Mouse (Mus musculus) left cerebral cortex, adult 8-10 months (tissue): Measurements from ENCODE around the gene Arl15. TPM values are rescaled to one million over a fixed set of nuclear protein-coding genes. Genes with fewer than 3 reads are reported as not detected.

Experiments used
- DNase-seq, 2 experiments: peaks; one replicate each; pipeline ENCODE4 v3.0.0; 2022; ENCODE audit warnings: low spot score in 2 of 2
- total RNA-seq, 4 experiments: library from RNA; stranded (reverse); gene quantifications; 2 replicates each; pipeline ENCODE4 v1.2.4; 2022

The Arl15 gene
- total RNA-seq, 4 experiments from 2014 or later = 29.9 to 36.1 (median 33.4) TPM

- DNase-seq = no peak
Measured at GRCm38 (mm10) chr13:114090786-114091185, 296.5 kb downstream of the Arl15 start.

DNA sequence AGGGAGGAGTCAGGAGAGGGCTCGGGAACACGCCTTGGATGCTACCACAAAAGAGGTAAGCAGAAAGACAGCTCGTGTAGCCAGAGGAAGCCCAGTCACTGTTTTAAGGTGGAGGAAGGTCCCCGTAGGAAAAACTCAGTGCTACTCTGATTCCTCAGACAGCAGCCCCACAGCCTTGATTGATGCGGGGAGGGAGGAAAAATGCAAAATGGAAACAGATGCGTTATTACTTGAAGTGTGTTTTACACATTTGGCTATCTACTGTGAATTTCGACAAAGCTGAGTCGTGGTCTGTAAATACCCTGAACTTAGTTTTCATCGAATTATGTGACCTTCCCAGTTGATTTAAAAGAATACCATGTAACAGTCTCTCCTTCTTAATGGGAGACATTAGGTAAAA, 296.9 kb downstream of the Arl15 start:
- no peak for DNase-seq

DNA sequence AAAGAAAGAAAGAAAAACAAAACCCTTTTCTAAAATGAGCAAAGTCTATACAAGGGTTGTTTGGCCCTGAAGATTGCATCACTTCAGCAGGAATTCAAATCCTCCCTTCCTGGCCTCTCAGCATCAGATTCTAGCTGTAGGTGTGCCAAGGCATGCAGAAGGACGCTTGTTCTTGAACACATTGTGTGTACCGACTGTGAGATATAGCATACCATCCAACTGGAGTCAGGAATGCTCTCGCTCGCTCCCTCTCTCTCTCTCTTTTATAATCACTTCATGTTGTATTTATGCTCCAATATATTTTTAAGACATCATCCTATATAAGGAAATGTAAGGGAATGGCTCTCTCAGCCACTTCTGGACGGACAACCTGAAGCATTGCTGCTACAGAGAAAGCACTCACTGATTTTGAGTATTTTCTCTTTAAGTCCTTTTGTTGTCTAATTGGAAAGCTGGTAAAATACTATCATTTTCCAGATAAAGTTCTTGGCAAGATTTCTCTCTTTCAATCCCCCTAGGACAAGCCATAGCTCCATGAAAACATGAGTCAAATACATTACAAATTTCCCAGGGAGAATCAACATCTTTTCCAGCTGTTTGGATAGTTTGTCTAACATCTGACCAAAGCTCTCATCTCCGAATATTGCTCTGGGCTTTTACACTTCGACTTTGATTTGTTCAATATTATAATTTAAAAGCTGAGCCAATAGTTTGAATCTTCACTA, 300.0 kb downstream of the Arl15 start:
- DNase-seq = no peak

DNA sequence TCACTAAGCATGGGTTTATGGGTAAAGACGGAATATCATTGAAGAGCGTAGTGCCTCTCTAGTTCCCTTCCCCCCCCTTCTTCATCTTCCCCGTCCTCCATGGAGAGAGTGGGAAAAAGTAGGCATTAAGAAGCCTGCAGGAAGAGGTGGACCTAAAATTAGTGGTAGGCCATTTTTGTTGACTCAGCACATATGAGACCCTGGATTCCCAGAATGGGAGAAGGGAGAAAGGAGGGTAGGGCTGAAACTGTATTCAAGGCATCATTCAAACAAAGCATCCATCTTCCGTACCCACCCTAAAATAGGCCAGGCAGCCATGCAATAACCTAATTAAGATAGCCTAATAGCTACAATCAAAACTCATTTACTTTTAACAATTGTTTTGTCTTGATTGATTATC, 301.1 kb downstream of the Arl15 start:
- no peak for DNase-seq

DNA sequence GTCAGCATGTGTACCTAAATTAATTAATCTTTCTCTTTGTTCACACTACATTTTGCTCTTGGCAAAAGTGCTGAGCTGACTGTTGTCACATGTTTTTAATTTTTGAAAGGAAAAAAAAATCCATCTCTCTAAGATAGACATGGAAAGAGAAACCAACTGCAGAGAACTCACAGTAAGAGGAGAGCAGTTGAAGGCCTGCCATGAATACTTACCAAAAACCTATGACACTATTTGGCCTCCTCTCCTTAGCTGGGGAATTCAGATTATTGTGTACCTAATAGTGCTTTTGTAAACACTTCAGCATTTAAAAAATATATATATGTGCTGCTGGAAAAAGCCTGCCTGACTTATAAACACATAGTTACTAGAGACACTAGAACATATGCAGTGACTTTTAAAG, 302.1 kb downstream of the Arl15 start:
- DNase-seq = no peak

GRCm38 (mm10) chr13:114101155-114101554, 306.9 kb downstream of the Arl15 start:
- DNase-seq = no peak

DNA sequence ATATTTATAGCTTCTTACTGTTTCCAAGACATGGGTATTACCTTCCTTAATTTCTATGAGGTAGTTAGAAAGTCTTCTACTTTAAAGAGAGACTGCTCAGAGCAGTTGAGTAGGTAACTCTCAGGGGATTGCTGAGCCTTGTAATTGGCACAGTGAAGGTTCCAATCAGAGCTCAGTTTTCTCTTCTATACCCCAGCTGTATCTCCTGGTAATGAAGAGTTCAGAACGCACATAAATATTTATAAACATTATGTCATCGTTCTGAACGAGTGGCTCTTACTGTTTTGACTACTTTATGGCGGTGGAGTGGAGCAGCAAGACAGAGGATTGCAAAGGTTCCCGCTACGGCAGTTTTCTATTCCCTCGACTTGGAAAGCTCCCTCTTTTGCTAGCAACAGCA, 311.8 kb downstream of the Arl15 start:
- DNase-seq = no peak

- DNase-seq = no peak
Measured at GRCm38 (mm10) chr13:114107499-114107898, 313.2 kb downstream of the Arl15 start.

DNA sequence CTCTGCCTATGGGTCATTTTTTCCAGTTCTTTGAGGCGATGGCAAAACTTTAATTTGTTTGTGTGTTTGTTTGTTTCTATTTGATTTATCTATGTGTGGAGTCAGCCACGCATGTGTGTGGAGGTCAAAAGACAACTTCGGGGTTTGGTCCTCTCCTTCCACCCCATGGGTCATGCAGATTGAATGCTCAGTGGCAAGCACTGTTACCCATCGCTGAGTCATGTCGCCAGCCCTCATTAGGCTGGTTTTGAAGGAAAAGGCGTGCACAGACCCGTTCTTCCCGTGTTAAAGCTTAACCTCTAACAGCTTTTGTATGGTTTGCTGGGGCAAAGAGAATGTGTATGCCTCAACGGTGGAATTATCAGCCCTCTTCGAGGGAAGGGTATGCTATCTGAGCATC, 315.1 kb downstream of the Arl15 start:
- no peak for DNase-seq

GRCm38 (mm10) chr13:114109845-114110244, 315.5 kb downstream of the Arl15 start:
- DNase-seq = no peak

DNA sequence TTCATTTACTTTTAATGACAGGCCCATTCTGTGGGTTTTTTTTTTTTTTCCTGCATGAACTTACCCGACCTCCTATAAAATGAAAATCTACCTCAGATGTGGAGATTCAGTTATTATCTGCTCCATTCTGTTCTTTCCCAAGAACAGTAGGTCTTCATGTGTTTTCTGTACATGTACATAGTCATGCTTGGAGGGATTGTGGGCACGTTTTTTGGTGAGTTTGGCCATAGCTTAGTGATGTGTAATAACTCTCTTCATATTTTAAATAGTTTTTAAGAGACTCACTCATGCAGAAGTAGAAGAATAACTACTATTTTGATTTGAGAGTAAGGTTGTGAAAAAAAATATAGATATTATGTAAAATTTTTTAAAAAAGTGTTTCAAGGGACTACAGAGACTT, 319.2 kb downstream of the Arl15 start:
- DNase-seq = no peak

DNA sequence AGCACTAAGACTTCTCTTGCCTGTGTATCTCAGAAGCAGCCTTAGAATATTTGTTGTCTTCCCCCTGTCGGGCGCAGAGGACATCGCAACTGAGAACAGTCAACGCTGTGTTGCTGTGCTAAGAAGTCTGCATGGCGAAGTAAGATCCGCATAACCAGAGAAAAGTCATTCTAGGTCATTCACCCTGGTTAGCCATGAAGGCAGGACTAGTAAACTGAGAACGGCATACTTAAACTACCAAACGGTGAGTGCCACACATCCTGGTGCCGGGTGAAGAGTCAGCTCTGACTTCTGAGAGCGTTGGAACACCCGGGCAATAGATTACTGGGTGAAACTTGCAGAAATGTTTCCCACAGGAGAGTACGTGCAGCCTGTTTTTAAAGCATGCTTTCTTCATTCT, 320.3 kb downstream of the Arl15 start:
- DNase-seq = no peak

DNA sequence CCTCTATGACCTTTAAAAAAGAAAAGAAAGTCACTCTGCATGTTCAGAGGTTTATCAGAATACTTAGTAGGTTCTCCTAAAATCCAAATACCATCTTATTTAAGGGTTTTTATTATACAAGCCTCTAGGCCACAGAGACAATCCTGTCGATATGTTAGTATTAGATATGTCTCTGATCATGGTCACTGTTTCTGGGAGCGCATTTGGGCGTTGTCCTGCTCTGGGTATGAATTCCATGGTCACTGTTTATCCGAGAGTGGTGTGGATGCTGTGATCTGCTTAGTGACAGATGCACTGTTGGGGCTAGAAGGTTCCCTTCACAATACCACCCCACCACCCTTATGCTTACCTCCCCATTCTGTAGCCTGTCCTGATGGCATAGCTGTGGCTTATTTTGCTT, 320.8 kb downstream of the Arl15 start:
- no peak for DNase-seq

DNA sequence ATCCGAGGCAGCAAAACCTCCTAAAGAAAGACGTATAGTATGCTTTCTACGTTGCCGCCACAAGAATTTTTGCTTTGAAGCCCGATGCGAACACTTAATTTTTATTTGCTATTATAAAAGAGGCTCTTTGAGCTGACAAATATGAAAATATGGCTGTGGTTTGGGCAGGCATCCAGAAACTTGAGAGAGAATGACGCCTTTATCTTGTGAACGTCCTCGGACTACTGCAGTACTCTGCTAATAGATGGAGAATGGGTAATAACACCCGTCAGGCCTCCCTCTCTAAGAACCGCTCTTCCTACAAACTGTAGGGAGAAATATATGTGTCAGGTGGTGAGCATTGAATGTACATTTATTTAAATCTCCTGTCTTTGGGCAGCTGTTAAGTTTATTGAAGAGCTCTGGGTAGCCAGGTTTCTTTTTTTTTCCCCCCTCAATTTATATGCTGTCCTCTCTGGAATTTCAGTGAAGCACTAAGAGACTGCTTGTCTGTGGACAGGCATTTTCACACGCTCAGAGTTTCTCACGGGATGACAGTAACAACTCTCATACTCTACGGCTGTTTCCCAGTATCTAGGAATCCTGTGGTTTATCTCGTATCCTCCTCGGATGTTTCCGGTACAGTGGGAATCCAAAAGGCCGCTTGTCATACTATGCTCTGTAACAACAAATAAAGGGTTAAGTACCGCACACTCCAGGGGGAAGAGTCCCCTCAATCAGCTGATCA, 324.0 kb downstream of the Arl15 start:
- DNase-seq = no peak

DNA sequence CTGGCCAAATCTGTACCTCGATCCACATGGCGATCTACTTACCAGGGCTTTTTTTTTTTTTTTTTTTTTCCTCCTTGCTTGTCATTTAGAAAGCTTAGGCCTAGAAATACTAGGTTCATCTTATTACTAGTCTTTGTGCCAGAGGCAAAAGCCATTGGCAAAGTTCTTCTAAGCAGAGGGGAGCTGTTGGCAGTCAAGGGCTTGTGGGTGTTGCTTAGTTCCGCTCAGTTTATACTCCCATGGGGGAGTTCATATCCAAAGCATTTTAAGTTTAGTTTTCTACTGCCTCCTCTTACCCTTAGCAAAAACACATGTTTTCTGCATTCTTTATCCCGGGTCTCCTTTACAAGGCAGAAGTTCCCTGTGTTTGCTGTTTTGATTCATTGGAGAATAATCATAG, 325.5 kb downstream of the Arl15 start:
- DNase-seq = no peak

GRCm38 (mm10) chr13:114121591-114121990, 327.3 kb downstream of the Arl15 start:
- no peak for DNase-seq

GRCm38 (mm10) chr13:114123391-114123790, 329.1 kb downstream of the Arl15 start:
- DNase-seq = no peak

DNA sequence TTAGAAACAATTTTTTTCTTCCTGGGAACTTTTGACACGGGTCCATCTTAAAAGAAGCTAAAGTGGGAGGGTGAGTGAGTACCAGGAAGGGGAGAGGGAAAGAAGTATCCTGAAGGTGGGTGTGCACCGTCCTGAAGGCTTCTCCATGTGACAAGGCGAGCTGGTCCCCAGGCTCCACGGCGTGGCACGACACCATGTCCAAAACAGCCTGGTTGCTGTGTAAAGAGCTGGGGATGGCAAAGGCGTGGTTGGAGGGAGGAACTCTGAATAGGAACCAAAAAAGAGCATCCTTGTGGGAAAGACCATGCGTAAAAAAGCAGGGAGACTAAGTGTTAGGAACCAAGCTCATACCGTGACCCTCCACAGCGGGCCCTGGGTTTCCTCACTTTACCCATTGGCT, 330.1 kb downstream of the Arl15 start:
- DNase-seq = no peak

- no peak for DNase-seq
Measured at GRCm38 (mm10) chr13:114124991-114125390, 330.7 kb downstream of the Arl15 start.

DNA sequence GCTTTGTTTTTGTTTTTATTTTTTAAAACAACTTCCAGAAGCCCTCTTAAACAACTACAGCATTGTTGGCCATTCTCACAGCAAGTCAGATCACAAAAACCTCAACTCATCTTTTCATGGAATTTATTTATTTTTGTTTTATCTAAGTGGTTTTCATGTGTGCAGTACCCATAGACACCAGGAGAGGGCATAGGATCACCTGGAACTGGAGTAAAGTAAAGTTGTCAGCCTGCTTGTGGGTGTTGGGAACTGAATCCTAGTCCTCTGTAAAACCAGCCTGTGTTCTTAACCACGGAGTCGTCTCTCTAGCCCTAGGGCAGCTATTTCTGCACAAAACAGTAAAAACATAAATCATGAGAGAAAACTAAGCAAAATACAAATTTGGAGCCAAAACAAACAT, 334.1 kb downstream of the Arl15 start:
- DNase-seq = no peak

GRCm38 (mm10) chr13:114129986-114130385, 335.7 kb downstream of the Arl15 start:
- no peak for DNase-seq

GRCm38 (mm10) chr13:114130566-114131319, 336.4 kb downstream of the Arl15 start:
- DNase-seq = no peak
